Mouse (Mus musculus) gastrocnemius, adult 2 months (tissue): ENCODE data around the gene Nploc4. TPM values are rescaled to one million over a fixed set of nuclear protein-coding genes. Genes with fewer than 3 reads are reported as not detected.

Experiments
- DNase-seq: peaks from one replicate; pipeline ENCODE4 v3.0.0; 2022
- H3K27ac ChIP-seq: fragments of 200-600 bp; 2 replicates; pipeline ENCODE4 v1.8.1; 2022; ENCODE audit warnings: mild to moderate bottlenecking
- H3K4me3 ChIP-seq: fragments of 200-600 bp; 2 replicates; pipeline ENCODE4 v1.8.1; 2022; ENCODE audit warnings: mild to moderate bottlenecking, moderate library complexity
- CTCF ChIP-seq: fragments of 200-600 bp; IDR thresholded peaks from 2 replicates; pipeline ENCODE4 v1.8.1; 2022; ENCODE audit warnings: antibody characterized with exemption, mild to moderate bottlenecking, moderate library complexity
- intact Hi-C: fragments of 180-260 bp; cut with DNase I; formaldehyde crosslinking; loops from one replicate; pipeline ENCODE4 v1.15.1; 2025
- total RNA-seq, 2 experiments: library from RNA; stranded (reverse); gene quantifications; 2 replicates each; pipeline ENCODE4 v1.2.3; 2021

Nploc4 gene
- total RNA-seq, 2 experiments from 2014 or later: 75.8 to 94.9 TPM

GRCm38 (mm10) chr11:120457772-120458751, 20.6 kb upstream of the Nploc4 start, which contains the start of the genes Oxld1 and Ccdc137:
Gene Oxld1, minus strand, starts transcription at chr11:120458068.
Gene Ccdc137, plus strand, starts transcription at chr11:120458115.
- peak; percentile 86 for DNase-seq
- intact Hi-C loops: no loop called here
- Histone ChIP-seq H3K27ac (peak within 1 kb of the TSS; percentile 94), H3K4me3 (peak within 1 kb of the TSS; percentile 98)
- TF ChIP-seq CTCF: no peak

- Histone ChIP-seq H3K27ac (peak overlapping the region; percentile 94), H3K4me3 (peak overlapping the region; percentile 98)
- TF ChIP-seq CTCF: no peak
- DNase-seq: no peak
- intact Hi-C loops: no loop called here
Measured at GRCm38 (mm10) chr11:120457370-120457769, 19.9 kb upstream of the Nploc4 start.

GRCm38 (mm10) chr11:120455413-120455812, 17.9 kb upstream of the Nploc4 start:
- no peak for TF ChIP-seq CTCF
- intact Hi-C loops: no loop called here
- peak; percentile 6 for DNase-seq
- H3K4me3 ChIP-seq: no peak overlapping the region
- H3K27ac ChIP-seq: no peak overlapping the region

GRCm38 (mm10) chr11:120454965-120455364, 17.5 kb upstream of the Nploc4 start:
- intact Hi-C loops: no loop called here
- TF ChIP-seq CTCF: no peak
- H3K4me3 ChIP-seq: no peak overlapping the region
- DNase-seq: peak; percentile 4
- H3K27ac ChIP-seq: no peak overlapping the region

GRCm38 (mm10) chr11:120453306-120453705, 15.8 kb upstream of the Nploc4 start, which contains the start of gene Pde6g:
Gene Pde6g, minus strand, starts transcription at chr11:120453500.
- no peak within 1 kb of the TSS for H3K4me3 ChIP-seq
- DNase-seq: no peak
- TF ChIP-seq CTCF: no peak
- intact Hi-C loops: no loop called here
- no peak within 1 kb of the TSS for H3K27ac ChIP-seq

GRCm38 (mm10) chr11:120452246-120452645, 14.7 kb upstream of the Nploc4 start:
- Histone ChIP-seq H3K4me3 (no peak overlapping the region), H3K27ac (no peak overlapping the region)
- intact Hi-C loops: no loop called here
- DNase-seq: no peak
- TF ChIP-seq CTCF: no peak

GRCm38 (mm10) chr11:120447179-120447578, 9.7 kb upstream of the Nploc4 start:
- intact Hi-C loops: no loop called here
- no peak for TF ChIP-seq CTCF
- no peak overlapping the region for H3K27ac ChIP-seq
- H3K4me3 ChIP-seq: no peak overlapping the region
- no peak for DNase-seq

- DNase-seq: no peak
- TF ChIP-seq CTCF: no peak
- intact Hi-C loops: no loop called here
- Histone ChIP-seq H3K4me3 (no peak overlapping the region), H3K27ac (no peak overlapping the region)
Measured at GRCm38 (mm10) chr11:120445475-120445874, 8.0 kb upstream of the Nploc4 start.

- H3K4me3 ChIP-seq: no peak overlapping the region
- intact Hi-C loops: no loop called here
- DNase-seq: no peak
- TF ChIP-seq CTCF: no peak
- H3K27ac ChIP-seq: no peak overlapping the region
Measured at GRCm38 (mm10) chr11:120444106-120444505, 6.6 kb upstream of the Nploc4 start.

GRCm38 (mm10) chr11:120442765-120443280, 5.3 kb upstream of the Nploc4 start:
- no peak for TF ChIP-seq CTCF
- Histone ChIP-seq H3K4me3 (no peak overlapping the region), H3K27ac (no peak overlapping the region)
- DNase-seq: no peak
- intact Hi-C loops: no loop called here

- Histone ChIP-seq H3K4me3 (no peak within 1 kb of the TSS), H3K27ac (no peak within 1 kb of the TSS)
- intact Hi-C loops: no loop called here
- no peak for DNase-seq
- no peak for TF ChIP-seq CTCF
Measured at GRCm38 (mm10) chr11:120442344-120442743, 4.8 kb upstream of the Nploc4 start, which contains the start of gene Tspan10. Gene Tspan10, plus strand, starts transcription at chr11:120442644.

GRCm38 (mm10) chr11:120437857-120438385, 413 bp upstream of the Nploc4 start:
- no peak for DNase-seq
- Histone ChIP-seq H3K4me3 (peak overlapping the region; percentile 97), H3K27ac (peak overlapping the region; percentile 95)
- no peak for TF ChIP-seq CTCF
- intact Hi-C loops: no loop called here

- TF ChIP-seq CTCF: no peak
- Histone ChIP-seq H3K4me3 (no peak overlapping the region), H3K27ac (no peak overlapping the region)
- no peak for DNase-seq
- intact Hi-C loops: no loop called here
Measured at GRCm38 (mm10) chr11:120426727-120427126, 10.8 kb downstream of the Nploc4 start.
